Mouse (Mus musculus) left cerebral cortex, postnatal 10 days (tissue): ENCODE measurements around the gene Oca2. TPM values are rescaled to one million over a fixed set of nuclear protein-coding genes. Genes with fewer than 3 reads are reported as not detected.

Experiments
- DNase-seq, 2 experiments: peaks; one replicate each; pipeline ENCODE4 v3.0.0; 2021 to 2022; ENCODE audit warnings: low spot score in 2 of 2, mixed read lengths in 1 of 2; ENCODE audit errors: extremely low spot score in 1 of 2
- intact Hi-C: fragments of 180-260 bp; cut with DNase I; formaldehyde crosslinking; loops from one replicate; pipeline ENCODE4 v1.15.1; 2025
- total RNA-seq, 2 experiments: library from RNA; stranded (reverse); gene quantifications; 2 replicates each; pipeline ENCODE4 v1.2.3; 2021

The Oca2 gene
- total RNA-seq, 2 experiments from 2014 or later, result 0.69 to 1.3 TPM

DNA sequence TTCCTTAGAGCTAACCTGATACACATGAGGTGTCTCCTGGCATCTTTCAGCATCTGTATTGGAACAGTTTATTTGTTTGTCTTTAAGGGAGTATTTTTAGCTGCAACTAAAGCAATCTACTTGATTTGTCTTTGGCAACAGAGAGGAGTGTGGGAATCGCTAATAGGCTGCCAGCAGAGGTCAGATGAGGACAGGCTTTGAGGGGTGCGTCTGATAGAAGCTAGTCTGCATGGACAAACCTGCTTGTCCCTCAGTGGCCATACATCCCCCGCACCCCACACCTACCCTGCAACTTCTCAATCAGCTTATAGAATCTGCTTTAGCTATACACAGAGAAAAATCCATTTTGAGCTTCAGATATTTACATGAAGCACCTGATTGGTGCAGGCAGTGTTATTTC, 109.0 kb downstream of the Oca2 start:
- intact Hi-C loops, result no loop called here
- peak in 1 of 2 experiments; percentile 23 for DNase-seq

DNA sequence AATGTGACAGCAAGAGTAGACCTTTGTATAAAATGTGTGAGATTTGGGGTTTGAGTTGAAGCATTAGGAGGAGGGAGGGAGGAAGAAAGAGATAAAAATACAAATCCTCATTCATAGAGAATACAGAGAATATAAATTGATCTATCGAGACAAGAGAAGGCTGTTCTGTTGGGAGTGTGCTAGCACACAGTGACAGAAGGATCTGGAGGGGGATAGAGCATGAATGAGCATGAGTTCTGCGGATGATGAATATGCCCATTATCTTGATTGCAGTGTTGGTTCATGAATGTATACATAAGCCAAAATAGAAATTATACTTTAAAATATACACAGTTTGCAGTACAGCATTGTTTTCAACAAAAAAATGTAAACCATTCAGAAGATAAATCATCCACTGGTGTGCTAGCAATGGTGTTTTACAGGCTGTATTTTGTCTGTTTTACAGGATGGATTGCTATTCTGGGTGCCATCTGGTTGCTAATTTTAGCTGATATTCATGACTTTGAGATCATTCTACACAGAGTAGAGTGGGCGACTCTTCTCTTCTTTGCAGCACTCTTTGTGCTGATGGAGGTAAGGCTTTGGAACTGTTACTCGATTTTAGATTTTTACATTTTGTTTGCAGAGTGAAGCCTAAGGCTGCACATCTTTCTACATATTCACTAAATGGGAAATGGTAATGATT, 117.2 kb downstream of the Oca2 start:
- intact Hi-C loops, result no loop called here
- DNase-seq, result peak in 1 of 2 experiments; percentile 49

GRCm38 (mm10) chr7:56381750-56382421, 142.3 kb downstream of the Oca2 start:
- intact Hi-C loops, result no loop called here
- no peak for DNase-seq

DNA sequence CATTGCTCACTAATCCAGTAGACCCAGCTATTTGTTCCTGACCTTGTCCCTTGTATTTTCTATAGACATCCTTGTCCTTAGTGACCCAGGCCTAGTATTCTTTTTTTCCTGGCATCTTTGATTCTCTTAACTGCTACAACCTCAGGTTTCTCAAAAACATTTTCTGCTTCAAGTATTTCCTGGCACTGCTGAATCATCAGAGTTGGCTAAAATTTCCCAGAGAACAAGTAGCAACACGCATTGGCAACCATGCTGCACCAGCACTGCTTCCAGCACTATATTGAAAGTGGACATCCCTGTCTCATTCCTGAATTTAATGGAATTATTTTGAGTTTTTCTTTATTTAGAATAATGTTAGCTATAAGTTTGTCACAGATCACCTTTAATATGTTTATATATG, 143.1 kb downstream of the Oca2 start:
- DNase-seq, result peak in 1 of 2 experiments; percentile 6

DNA sequence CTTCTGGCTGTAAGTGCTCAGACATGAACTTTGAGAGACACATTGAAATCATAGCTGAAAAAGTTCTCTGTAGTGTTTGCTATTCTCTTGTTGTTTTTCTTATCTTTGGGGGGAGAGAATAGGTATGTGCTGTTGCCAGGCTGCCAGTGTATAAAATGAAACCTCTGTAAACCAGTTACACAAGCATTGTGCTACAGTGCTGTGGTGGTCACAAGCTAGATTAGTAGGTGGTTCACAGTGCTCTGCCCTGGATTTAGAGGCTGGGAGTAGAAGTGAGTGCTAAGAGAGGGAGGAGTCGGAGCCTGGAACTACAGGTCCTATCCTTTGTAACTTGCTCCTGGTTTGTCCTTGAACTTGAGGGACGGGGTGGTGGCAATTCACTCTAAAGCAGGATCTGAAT, 148.7 kb downstream of the Oca2 start:
- no peak for DNase-seq
- intact Hi-C loops, result no loop called here

More for the DNA sequence above, 143.1 kb downstream of the Oca2 start:
- intact Hi-C loops, result no loop called here

DNA sequence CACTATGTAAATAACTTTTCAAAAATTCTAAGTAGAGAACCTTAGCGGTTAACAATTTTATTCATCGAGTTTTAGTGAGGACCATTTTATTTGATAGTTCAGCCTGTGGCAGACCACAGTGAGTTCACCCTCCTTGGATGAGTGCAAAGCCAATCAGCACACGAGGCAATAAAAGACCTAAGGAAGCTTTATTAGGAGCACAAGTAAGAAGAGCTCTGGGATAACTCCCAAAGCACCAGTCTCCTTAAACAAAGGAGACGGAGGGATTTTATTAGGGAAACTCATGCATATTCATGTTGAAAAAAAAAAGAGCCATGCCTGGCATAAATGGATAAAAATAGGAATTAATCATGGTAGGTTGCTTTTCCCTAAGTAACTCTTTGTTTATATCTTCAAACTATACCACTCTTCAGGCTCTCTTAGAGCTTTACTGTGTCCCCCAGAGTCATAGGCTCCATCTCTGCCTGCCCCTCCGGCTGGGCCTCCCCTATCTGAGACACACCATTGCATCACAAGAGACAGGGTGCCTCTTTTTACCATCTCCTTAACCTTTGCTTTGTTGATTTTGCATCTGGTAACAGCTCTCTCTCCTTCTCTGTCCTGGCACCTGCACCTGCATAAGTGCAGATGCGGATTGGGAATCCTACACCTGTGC, 178.7 kb downstream of the Oca2 start:
- no peak for DNase-seq
- intact Hi-C loops, result no loop called here

DNA sequence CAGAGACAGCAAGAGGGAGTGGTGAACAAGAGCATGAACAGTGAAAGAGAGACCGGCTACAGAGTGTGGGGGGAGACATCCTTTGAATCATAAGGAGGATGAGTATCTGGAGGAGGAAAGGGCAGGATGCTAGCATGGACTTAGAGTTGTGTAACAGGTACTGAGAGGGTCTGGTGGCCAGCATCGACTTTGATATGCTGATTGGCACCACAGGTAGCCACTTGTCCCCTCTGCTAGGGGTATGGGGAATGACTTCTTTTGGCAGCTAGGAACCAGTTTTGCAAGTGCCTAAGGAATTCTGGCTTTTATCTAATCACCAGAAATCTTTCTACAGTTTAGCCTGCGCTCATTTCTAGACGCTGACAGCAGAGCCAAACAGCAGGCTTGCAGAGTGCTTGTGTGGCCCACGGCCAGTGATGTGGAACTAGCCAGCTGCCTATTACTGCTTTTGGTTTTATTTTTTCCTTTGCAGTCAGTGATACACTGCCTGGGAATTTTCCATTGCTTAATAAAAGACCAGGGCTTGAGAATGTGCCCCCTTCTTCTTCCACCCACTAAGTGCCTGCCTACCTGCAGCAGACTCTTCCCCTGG, 179.8 kb downstream of the Oca2 start:
- intact Hi-C loops, result no loop called here
- DNase-seq, result peak; percentile 32 to 46

- DNase-seq, result no peak
- intact Hi-C loops, result no loop called here
These were observed 182.4 kb downstream of the Oca2 start for GRCm38 (mm10) chr7:56421946-56422345.

DNA sequence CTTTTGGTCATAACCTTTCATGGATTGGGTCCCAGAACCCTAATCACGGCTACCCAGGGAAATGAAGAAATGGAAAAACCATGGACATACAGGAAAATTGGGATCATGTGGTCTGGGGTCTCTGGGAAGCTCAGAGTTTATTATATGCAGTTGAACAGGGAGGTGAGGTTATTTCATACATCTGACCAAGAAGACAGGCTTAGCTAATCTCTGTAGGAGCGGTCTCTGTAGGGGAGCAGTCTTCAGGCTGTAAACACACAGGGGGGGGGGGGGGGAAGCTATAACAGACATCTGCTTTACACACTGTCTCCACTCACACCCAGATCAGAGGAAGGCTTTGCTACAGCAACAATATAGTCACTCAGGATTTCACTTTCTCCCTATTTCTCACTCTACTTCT, 184.0 kb downstream of the Oca2 start:
- DNase-seq, result no peak
- intact Hi-C loops, result no loop called here

GRCm38 (mm10) chr7:56460814-56461520, 221.4 kb downstream of the Oca2 start:
- DNase-seq, result no peak

DNA sequence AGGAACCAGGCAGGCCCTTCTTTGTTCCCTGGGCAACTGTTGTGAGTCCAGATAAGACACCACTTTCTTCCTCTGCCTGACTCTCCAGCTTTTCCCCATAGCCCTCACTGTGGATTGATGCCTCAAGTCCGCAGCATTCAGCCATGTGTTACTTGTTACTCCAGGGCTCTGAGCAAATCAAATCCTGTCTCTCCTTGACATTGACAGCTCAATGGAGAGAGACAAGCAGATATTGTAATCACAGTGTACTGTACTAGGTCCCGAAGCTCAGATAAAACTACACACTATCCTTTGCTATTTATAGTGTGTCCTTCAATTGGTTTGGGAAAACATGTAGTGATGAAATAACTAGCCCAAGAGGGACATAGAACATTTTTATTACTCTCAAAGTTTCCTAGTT, 258.7 kb downstream of the Oca2 start:
- no peak for DNase-seq
- intact Hi-C loops, result no loop called here

More at GRCm38 (mm10) chr7:56460814-56461520, 221.4 kb downstream of the Oca2 start:
- intact Hi-C loops, result loop anchor here (5.0 kb wide), 1 partner anchor 169 kb away; no protein-coding TSS in a partner anchor

- intact Hi-C loops, result no loop called here
- no peak for DNase-seq
These were observed 259.8 kb downstream of the Oca2 start for GRCm38 (mm10) chr7:56499319-56499718.

- no peak for DNase-seq
- intact Hi-C loops, result no loop called here
These were observed 260.2 kb downstream of the Oca2 start for GRCm38 (mm10) chr7:56499767-56500166.

DNA sequence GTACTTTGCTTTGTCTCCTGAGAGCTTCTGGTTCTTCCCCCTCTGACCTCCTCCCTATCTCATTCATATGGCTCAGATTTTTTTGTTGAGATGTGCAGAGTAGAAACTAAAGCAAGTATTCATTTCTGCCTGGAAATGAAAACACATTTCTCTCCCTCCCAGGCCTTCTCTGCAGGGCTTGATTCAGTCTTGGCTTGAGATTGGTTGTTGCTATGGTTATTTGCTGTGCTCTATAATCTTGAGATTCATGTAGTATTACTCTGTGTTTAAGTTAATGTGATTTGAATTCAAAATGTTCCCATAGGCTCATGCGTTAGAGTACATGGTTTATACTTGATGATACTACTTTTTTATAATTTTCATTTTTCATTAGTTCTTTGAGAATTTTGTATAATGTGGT, 260.9 kb downstream of the Oca2 start:
- peak in 1 of 2 experiments; percentile 27 for DNase-seq
- intact Hi-C loops, result no loop called here

- no peak for DNase-seq
- intact Hi-C loops, result no loop called here
These were observed 279.0 kb downstream of the Oca2 start for GRCm38 (mm10) chr7:56518581-56518980.

- no peak for DNase-seq
- intact Hi-C loops, result no loop called here
These were observed 280.2 kb downstream of the Oca2 start for GRCm38 (mm10) chr7:56519741-56520140.

DNA sequence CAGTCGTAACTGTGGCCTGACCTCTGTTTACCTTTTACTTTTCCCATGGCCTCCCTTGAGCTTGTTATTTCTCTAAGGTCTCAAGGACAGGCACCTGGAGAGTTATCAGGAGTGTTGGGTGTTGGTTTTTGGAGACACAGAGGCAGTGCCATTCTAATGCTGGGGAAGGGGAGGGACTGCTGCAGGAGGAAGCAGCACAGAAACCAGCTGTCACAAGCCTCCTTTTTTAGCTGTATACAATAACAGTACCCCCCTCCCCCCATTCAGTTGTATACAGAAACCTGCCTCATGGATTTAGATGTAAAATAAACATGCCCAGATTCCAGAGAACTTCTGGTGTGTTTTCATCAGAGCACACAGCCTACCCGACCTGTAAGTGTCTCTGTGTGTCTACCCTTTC, 295.3 kb downstream of the Oca2 start:
- intact Hi-C loops, result no loop called here
- no peak for DNase-seq

GRCm38 (mm10) chr7:56549226-56549625, 309.7 kb downstream of the Oca2 start:
- no peak for DNase-seq
- intact Hi-C loops, result no loop called here

- intact Hi-C loops, result no loop called here
- DNase-seq, result no peak
These were observed 312.2 kb downstream of the Oca2 start for GRCm38 (mm10) chr7:56551804-56552203.
